Mouse (Mus musculus) heart, embryonic 16.5 days (tissue): ENCODE measurements around the gene Cd59b. TPM values are rescaled to one million over a fixed set of nuclear protein-coding genes. Genes with fewer than 3 reads are reported as not detected.
"Not testable (repeated sequence)": the region's sequence is repeated elsewhere in the genome, so short reads cannot be mapped to it uniquely, and the experiment has no call there.

Experiments
- ATAC-seq: fragments of 200-750 bp; cut with Nextera tagmentation; replicated peaks from 2 replicates; pipeline ENCODE4 v1.8.0; 2017; ENCODE audit warnings: moderate number of reproducible peaks; ENCODE audit not compliant: insufficient read depth, low FRiP score; ENCODE audit errors: extremely low read depth
- H3K27ac ChIP-seq: fragments of 300-500 bp; sonication (generic); 2 replicates; pipeline ENCODE4 v1.5.1; 2014; ENCODE audit warnings: mild to moderate bottlenecking, low read length, control low read depth, moderate library complexity
- H3K27me3 ChIP-seq: fragments of 300-500 bp; sonication (generic); 2 replicates; pipeline ENCODE4 v1.6.1; 2014; ENCODE audit warnings: low read length, mixed read lengths; ENCODE audit not compliant: control insufficient read depth, insufficient read depth
- H3K36me3 ChIP-seq: fragments of 300-500 bp; sonication (generic); 2 replicates; pipeline ENCODE4 v1.6.1; 2014; ENCODE audit not compliant: control insufficient read depth, insufficient read depth
- H3K4me1 ChIP-seq: fragments of 300-500 bp; sonication (generic); 2 replicates; pipeline ENCODE4 v1.6.1; 2014; ENCODE audit warnings: low read length, mixed read lengths; ENCODE audit not compliant: control insufficient read depth, insufficient read depth
- H3K4me2 ChIP-seq: fragments of 300-500 bp; sonication (generic); 2 replicates; pipeline ENCODE4 v1.6.1; 2014; ENCODE audit warnings: low read depth, mild to moderate bottlenecking, control low read depth, low read length
- H3K4me3 ChIP-seq: fragments of 300-500 bp; sonication (generic); 2 replicates; pipeline ENCODE4 v1.5.1; 2014; ENCODE audit warnings: mild to moderate bottlenecking, control low read depth, low read length
- H3K9ac ChIP-seq: fragments of 300-500 bp; sonication (generic); 2 replicates; pipeline ENCODE4 v1.6.1; 2014; ENCODE audit warnings: low read length, control low read depth
- H3K9me3 ChIP-seq: fragments of 300-500 bp; sonication (generic); replicated peaks from 2 replicates; pipeline ENCODE4 v1.6.1; 2016; ENCODE audit warnings: low read length; ENCODE audit not compliant: control insufficient read depth
- WGBS: fragments of 180-500 bp; shearing (Covaris S2); extraction: QIAGEN DNeasy Blood & Tissue Kit; methylation state at CpG from one replicate; pipeline ENCODE4 v1.1.7; 2014; 5-methylcytosine and 5-hydroxymethylcytosine counted together
- polyA plus RNA-seq: library from polyadenylated mRNA; unstranded; fragments of >200 nt; fragmentation: Nextera tagmentation; extraction: Ambion mirVana; gene quantifications from 2 replicates; pipeline ENCODE4 v1.2.1, GENCODE M21; 2015

Gene Cd59b
- polyA plus RNA-seq, 1 experiment from 2014 or later = 4.7 TPM

DNA sequence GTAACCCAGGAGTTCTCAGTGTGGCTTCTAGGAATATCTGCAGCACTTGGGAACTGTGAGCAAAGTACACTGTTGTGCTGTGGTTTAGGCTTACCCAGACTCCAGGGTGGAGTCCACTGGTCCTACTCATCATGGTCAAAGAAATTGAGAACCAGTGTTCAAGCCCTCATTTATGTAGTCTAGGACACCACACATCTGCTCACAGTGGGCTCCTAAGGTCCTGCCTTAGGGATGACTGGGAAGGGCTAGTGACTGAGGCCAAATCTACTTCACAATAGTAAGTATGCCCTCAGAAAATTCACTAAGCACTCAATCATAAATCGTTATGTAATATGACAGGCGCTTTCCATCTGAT, 29.6 kb downstream of the Cd59b start:
- WGBS = 94% methylated on average over 2 of the region's 2 CpGs
- Histone ChIP-seq H3K9me3 (no peaks in the 10 kb centered on the region), H3K4me2 (no peak overlapping the region), H3K27ac (peak overlapping the region; percentile 31; the same call in 1 of the 2 replicates), H3K4me1 (peaks cover 17% of the 10 kb centered on the region), H3K4me3 (no peak overlapping the region), H3K27me3 (no peaks in the 10 kb centered on the region), H3K36me3 (no peaks in the 10 kb centered on the region), H3K9ac (no peak overlapping the region)
- no peak for ATAC-seq

DNA sequence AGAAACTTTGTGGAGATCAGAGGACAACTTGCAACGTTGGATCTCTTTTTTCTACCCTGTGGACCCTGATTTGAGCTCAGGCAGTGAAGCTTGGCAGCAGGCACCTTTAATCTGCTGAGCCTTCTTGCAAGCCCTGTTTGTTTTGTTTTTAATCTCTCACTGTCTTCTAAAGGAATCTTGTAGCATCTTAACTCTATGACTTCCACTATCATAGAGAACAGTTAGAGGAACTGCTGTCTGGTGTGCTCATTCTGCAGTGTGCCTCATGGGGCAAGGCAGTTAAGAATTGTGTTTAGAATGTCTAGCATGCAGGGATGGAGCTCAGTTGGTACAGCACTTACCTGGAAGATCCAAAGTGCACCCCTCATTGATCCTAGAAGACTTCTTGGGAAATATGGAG, 30.3 kb downstream of the Cd59b start:
- peaks cover 17% of the 10 kb centered on the region for H3K4me1 ChIP-seq
- no peak overlapping the region for H3K9ac ChIP-seq
- 59% methylated on average over 1 of the region's 1 CpGs for WGBS

DNA sequence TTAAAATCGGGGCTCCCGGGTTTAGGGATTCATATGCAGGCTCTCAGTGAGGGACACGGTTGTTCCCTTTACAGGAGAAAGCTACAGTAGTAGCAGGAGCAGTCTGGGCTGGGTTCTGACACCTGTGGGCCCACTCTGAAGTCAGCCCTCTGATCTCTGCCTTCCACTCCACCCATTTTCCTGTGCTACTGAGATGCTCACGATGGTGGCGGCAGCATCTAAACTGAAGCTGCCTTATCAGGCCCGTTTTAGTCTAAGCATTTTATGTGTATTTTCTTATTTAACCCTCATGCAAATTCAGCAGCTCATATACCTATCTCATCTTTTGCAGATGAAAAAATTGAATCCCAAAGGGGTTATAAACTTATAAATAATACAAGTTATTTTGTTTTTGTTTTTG, 35.2 kb downstream of the Cd59b start:
- Histone ChIP-seq H3K9ac (no peak overlapping the region), H3K4me1 (peaks cover 6% of the 10 kb centered on the region; the same call in 1 of the 2 replicates), H3K4me3 (no peak overlapping the region), H3K9me3 (no peaks in the 10 kb centered on the region), H3K27ac (no peak overlapping the region), H3K4me2 (no peak overlapping the region), H3K27me3 (no peaks in the 10 kb centered on the region), H3K36me3 (peaks cover 4% of the 10 kb centered on the region)
- WGBS = 87% methylated on average over 6 of the region's 6 CpGs
- ATAC-seq = no peak

More for the DNA sequence above, 30.3 kb downstream of the Cd59b start:
- Histone ChIP-seq H3K36me3 (no peaks in the 10 kb centered on the region), H3K4me3 (no peak overlapping the region), H3K27me3 (no peaks in the 10 kb centered on the region), H3K27ac (no peak overlapping the region), H3K9me3 (no peaks in the 10 kb centered on the region), H3K4me2 (no peak overlapping the region; the same call in 1 of the 2 replicates)
- no peak for ATAC-seq

DNA sequence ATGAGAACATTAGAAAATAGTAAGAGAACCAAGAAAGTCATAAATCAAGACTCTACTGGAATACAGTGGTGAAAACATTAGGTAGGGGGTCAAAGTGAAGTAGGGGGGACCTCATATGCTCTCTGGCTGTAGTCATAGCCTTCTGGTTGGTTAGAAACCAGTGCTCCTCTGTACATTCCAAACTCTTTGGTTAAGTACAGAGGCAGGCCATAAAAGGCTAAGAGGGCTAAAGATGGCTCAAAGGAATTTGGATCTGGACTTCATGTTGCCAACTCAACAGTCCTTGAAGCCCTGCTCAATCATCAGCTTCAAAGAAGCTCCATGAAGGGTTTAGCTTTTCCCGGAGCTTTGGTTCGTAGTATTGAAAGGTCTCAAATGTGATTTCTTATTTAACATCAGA, 39.4 kb downstream of the Cd59b start:
- H3K9ac ChIP-seq, H3K4me2 ChIP-seq, H3K4me3 ChIP-seq, H3K36me3 ChIP-seq, H3K27me3 ChIP-seq, H3K9me3 ChIP-seq, H3K4me1 ChIP-seq: not testable (repeated sequence)
- 0 out of 2 replicates have a peak, but pooled peaks have one; percentile 24 for ATAC-seq
- peak overlapping the region; percentile 2 for H3K27ac ChIP-seq
- 32% methylated on average over 2 of the region's 2 CpGs for WGBS

DNA sequence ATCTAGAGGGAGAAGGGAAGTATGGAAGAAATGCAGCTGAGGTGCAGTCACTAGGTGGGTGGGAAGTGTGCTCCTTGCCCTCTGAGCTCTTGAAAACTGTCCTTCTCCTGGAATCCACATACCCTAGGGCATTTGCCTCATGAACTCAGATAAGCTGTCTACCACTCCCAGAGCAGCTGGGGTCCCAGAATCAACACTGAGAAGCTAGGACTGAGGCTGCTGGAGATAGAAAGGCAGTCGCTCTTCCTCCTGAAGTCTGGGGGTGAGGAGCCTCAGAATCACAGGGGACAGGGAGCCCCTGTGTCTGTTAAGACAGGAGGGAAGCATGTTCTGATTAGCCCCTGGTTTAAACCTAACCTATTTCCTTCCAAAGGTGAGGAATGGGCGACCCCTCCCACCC, 39.9 kb downstream of the Cd59b start:
- no peaks in the 10 kb centered on the region for H3K4me1 ChIP-seq
- no peak overlapping the region for H3K4me2 ChIP-seq
- 27% methylated on average over 2 of the region's 2 CpGs for WGBS
- no peak overlapping the region for H3K4me3 ChIP-seq
- H3K36me3 ChIP-seq = peaks cover 4% of the 10 kb centered on the region
- no peaks in the 10 kb centered on the region for H3K9me3 ChIP-seq
- no peaks in the 10 kb centered on the region for H3K27me3 ChIP-seq
- H3K9ac ChIP-seq = no peak overlapping the region
- no peak for ATAC-seq
- H3K27ac ChIP-seq = peak overlapping the region; percentile 2

DNA sequence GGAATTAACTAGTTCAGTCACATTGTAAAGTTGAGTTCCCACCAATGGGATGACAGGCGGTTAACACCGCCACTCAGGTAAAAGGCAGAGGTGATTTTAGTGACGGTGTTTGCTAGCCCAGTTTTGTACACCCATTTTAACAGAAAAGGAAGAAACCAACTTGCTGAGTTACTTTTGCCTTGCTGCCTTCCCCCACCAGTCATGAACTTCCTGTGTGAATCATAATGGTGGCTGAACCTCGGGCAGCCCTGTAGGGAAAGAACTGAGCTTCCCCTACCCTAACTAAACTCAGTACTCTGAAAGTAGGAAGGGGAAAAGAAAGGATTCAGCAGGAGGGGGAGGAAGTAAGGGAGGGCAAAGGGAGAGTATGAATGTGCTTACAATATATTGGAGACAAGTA, 40.4 kb downstream of the Cd59b start:
- peaks cover 4% of the 10 kb centered on the region for H3K36me3 ChIP-seq
- no peak overlapping the region for H3K4me3 ChIP-seq
- H3K4me2 ChIP-seq = no peak overlapping the region
- H3K9ac ChIP-seq = no peak overlapping the region
- H3K4me1 ChIP-seq = no peaks in the 10 kb centered on the region
- H3K27me3 ChIP-seq = no peaks in the 10 kb centered on the region
- peak overlapping the region; percentile 2; the same call in 1 of the 2 replicates for H3K27ac ChIP-seq
- no peak for ATAC-seq
- no peaks in the 10 kb centered on the region for H3K9me3 ChIP-seq
- WGBS = 89% methylated on average over 4 of the region's 4 CpGs

DNA sequence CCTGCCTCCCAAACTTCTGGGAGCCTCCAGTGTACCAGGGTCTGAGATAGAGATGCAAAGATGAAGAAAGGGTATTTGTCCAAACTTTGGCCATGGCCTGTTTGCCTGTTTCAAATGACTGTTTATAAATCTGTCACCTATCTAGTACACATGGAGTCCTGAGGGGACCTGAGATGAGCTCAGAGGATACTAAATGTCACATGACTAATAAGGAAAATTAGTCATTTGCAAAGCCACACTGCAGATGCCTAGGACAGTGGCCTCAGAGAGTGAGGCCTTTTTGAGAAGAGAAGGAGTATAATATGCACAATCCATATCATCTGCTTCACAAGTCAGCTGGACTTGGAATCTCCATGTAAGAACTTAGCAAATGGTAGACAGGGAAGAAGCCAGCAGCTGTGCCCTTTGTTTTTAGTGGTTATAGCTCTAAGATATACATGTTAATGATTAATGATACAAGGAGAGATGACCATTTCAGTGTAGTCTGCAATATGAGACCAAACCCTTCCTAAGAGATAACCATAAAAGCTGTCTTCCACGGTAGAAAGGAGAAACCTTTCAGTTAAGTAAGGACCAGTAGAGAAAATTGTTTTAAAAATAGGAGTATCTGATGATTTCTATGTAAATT, 41.6 kb downstream of the Cd59b start:
- not testable (repeated sequence) for H3K4me1 ChIP-seq, H3K9me3 ChIP-seq, H3K27ac ChIP-seq, H3K9ac ChIP-seq, ATAC-seq, H3K27me3 ChIP-seq, H3K4me2 ChIP-seq, H3K36me3 ChIP-seq, H3K4me3 ChIP-seq
- WGBS = no CpG with 5 or more reads among the region's 1 CpGs

DNA sequence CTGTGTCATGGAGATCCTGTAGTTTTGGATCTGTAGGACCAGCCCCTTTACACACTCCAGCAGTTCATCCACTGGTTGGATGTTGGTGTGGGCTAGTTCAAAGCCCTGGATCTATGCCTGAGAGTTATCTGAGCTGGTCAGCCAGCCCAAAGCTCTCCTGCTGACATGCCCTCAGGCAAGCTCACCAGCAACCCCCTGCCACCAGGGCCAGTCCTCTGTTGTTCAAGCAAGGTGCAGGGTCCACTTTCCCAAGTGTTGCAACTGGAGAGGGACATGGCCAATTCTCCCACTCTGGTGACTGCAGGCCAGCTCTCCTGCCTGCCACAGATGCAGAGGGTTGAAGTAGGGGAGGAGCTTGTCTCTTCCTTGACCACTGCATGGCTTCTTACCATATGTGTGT, 43.9 kb downstream of the Cd59b start:
- not testable (repeated sequence) for H3K36me3 ChIP-seq, H3K4me3 ChIP-seq, H3K4me2 ChIP-seq, H3K9me3 ChIP-seq, ATAC-seq, H3K4me1 ChIP-seq, H3K9ac ChIP-seq, H3K27me3 ChIP-seq, H3K27ac ChIP-seq

DNA sequence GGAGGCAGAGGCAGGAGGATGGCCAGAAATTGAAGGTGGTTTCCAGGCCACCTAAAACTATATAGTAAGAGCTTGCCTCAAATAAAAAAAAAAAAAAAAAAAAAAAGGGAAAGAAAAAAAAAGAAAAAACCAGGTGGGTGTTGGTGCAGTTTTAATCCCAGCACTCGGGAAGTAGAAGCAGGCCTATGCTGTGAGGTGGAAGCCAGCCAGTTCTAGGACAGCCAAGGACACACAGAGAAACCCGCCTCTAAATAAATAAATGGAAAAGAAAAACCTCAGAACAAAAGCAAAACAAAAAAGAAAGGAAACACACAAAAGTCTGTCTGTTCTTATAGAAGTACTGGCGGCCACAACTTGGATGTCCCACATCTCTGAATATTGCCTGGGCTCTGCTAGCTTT, 45.2 kb downstream of the Cd59b start:
- peaks cover 4% of the 10 kb centered on the region for H3K4me1 ChIP-seq
- no peak overlapping the region for H3K4me3 ChIP-seq
- no peaks in the 10 kb centered on the region for H3K9me3 ChIP-seq
- no peak for ATAC-seq
- H3K4me2 ChIP-seq = no peak overlapping the region
- no peak overlapping the region for H3K27ac ChIP-seq
- 74% methylated on average over 3 of the region's 3 CpGs for WGBS
- no peaks in the 10 kb centered on the region for H3K27me3 ChIP-seq
- no peaks in the 10 kb centered on the region for H3K36me3 ChIP-seq
- no peak overlapping the region for H3K9ac ChIP-seq
